Mouse (Mus musculus) left cerebral cortex, postnatal 10 days (tissue): Measurements from ENCODE around the gene Ndufa6. TPM values are rescaled to one million over a fixed set of nuclear protein-coding genes. Genes with fewer than 3 reads are reported as not detected.
A peak's percentile ranks its signal among the peaks of the same experiment; 100 is the strongest.
"Not testable (repeated sequence)": the region's sequence is repeated elsewhere in the genome, so short reads cannot be mapped to it uniquely, and the experiment has no call there.

Experiments used
- DNase-seq, 2 experiments: peaks; one replicate each; pipeline ENCODE4 v3.0.0; 2021 to 2022; ENCODE audit warnings: low spot score in 2 of 2, mixed read lengths in 1 of 2; ENCODE audit errors: extremely low spot score in 1 of 2
- intact Hi-C: fragments of 180-260 bp; cut with DNase I; formaldehyde crosslinking; loops from one replicate; pipeline ENCODE4 v1.15.1; 2025
- total RNA-seq, 2 experiments: library from RNA; stranded (reverse); gene quantifications; 2 replicates each; pipeline ENCODE4 v1.2.3; 2021

Ndufa6 gene
- total RNA-seq: 100 to 1,000 TPM; 167 to 200 TPM

GRCm38 (mm10) chr15:82354126-82354945, at the start of gene Ndufa6:
Ndufa6 (minus strand) TSS chr15:82354322.
- peak; percentile 97 to 98 for DNase-seq
- intact Hi-C loops: loop anchor here (2.0 kb wide), 1 partner anchor 62 kb away; no protein-coding TSS in a partner anchor

- DNase-seq: no peak
- intact Hi-C loops: loop anchor here (5.0 kb wide), 1 partner anchor 44 kb away; no protein-coding TSS in a partner anchor
Observed at GRCm38 (mm10) chr15:82403606-82404005, 49.5 kb upstream of the Ndufa6 start.

GRCm38 (mm10) chr15:82402741-82403140, 48.6 kb upstream of the Ndufa6 start:
- intact Hi-C loops: loop anchor here (5.0 kb wide), 1 partner anchor 45 kb away; no protein-coding TSS in a partner anchor
- no peak for DNase-seq

- DNase-seq: no peak
- intact Hi-C loops: loop anchor here (5.0 kb wide), 1 partner anchor 45 kb away; no protein-coding TSS in a partner anchor
Observed at GRCm38 (mm10) chr15:82402106-82402505, 48.0 kb upstream of the Ndufa6 start.

GRCm38 (mm10) chr15:82401516-82401915, 47.4 kb upstream of the Ndufa6 start:
- DNase-seq: no peak
- intact Hi-C loops: loop anchor here (5.0 kb wide), 1 partner anchor 46 kb away; no protein-coding TSS in a partner anchor

- DNase-seq, intact Hi-C loops: not testable (repeated sequence)
Observed at GRCm38 (mm10) chr15:82395955-82396354, 41.8 kb upstream of the Ndufa6 start.

- DNase-seq, intact Hi-C loops: not testable (repeated sequence)
Observed at GRCm38 (mm10) chr15:82393922-82394321, 39.8 kb upstream of the Ndufa6 start, which contains the start of gene Cyp2d11. Cyp2d11 (minus strand) TSS chr15:82394022.

- DNase-seq, intact Hi-C loops: not testable (repeated sequence)
Observed at GRCm38 (mm10) chr15:82389916-82390315, 35.8 kb upstream of the Ndufa6 start.

GRCm38 (mm10) chr15:82385729-82386128, 31.6 kb upstream of the Ndufa6 start:
- DNase-seq: no peak
- intact Hi-C loops: no loop called here

- intact Hi-C loops: no loop called here
- DNase-seq: no peak
Observed at GRCm38 (mm10) chr15:82382441-82382840, 28.3 kb upstream of the Ndufa6 start.

- intact Hi-C loops: no loop called here
- no peak for DNase-seq
Observed at GRCm38 (mm10) chr15:82380714-82381062, 26.6 kb upstream of the Ndufa6 start.

- peak in 1 of 2 experiments; percentile 71 for DNase-seq
- intact Hi-C loops: no loop called here
Observed at GRCm38 (mm10) chr15:82379871-82380713, 26.0 kb upstream of the Ndufa6 start, which contains the start of gene Cyp2d22. Cyp2d22 (minus strand) TSS chr15:82380260.

- no peak for DNase-seq
- intact Hi-C loops: no loop called here
Observed at GRCm38 (mm10) chr15:82379511-82379870, 25.4 kb upstream of the Ndufa6 start.

- DNase-seq: no peak
- intact Hi-C loops: no loop called here
Observed at GRCm38 (mm10) chr15:82378261-82379180, 24.4 kb upstream of the Ndufa6 start.

GRCm38 (mm10) chr15:82377701-82378100, 23.6 kb upstream of the Ndufa6 start:
- DNase-seq: no peak
- intact Hi-C loops: no loop called here

GRCm38 (mm10) chr15:82376393-82377138, 22.4 kb upstream of the Ndufa6 start:
- DNase-seq: peak; percentile 51 to 69
- intact Hi-C loops: no loop called here

GRCm38 (mm10) chr15:82375855-82376254, 21.7 kb upstream of the Ndufa6 start:
- DNase-seq: no peak
- intact Hi-C loops: no loop called here

- intact Hi-C loops: no loop called here
- no peak for DNase-seq
Observed at GRCm38 (mm10) chr15:82374437-82374836, 20.3 kb upstream of the Ndufa6 start.
